Mouse (Mus musculus) layer of hippocampus, adult 11-12 months (tissue): Measurements from ENCODE around the gene Tmem117.

ENCODE experiments used
- DNase-seq: peaks from one replicate; pipeline ENCODE4 v3.0.0; 2022; ENCODE audit warnings: low spot score

Gene Tmem117

GRCm38 (mm10) chr15:94770832-94771578 lies 142.0 kb downstream of the Tmem117 start:
- DNase-seq = no peak

GRCm38 (mm10) chr15:94771691-94772090 lies 142.7 kb downstream of the Tmem117 start:
- no peak for DNase-seq

GRCm38 (mm10) chr15:94776119-94777069 lies 147.4 kb downstream of the Tmem117 start:
- no peak for DNase-seq

GRCm38 (mm10) chr15:94781556-94781955 lies 152.5 kb downstream of the Tmem117 start:
- peak; percentile 44 for DNase-seq

GRCm38 (mm10) chr15:94793455-94793854 lies 164.4 kb downstream of the Tmem117 start:
- no peak for DNase-seq

- no peak for DNase-seq
These were observed 166.5 kb downstream of the Tmem117 start for GRCm38 (mm10) chr15:94795484-94795883.

GRCm38 (mm10) chr15:94798236-94798635 lies 169.2 kb downstream of the Tmem117 start:
- DNase-seq = no peak

- DNase-seq = no peak
These were observed 172.4 kb downstream of the Tmem117 start for GRCm38 (mm10) chr15:94801462-94801861.

GRCm38 (mm10) chr15:94802820-94803219 lies 173.8 kb downstream of the Tmem117 start:
- no peak for DNase-seq

GRCm38 (mm10) chr15:94803624-94804342 lies 174.8 kb downstream of the Tmem117 start:
- DNase-seq = no peak

- DNase-seq = no peak
These were observed 177.0 kb downstream of the Tmem117 start for GRCm38 (mm10) chr15:94806005-94806404.

GRCm38 (mm10) chr15:94811550-94811949 lies 182.5 kb downstream of the Tmem117 start:
- no peak for DNase-seq

GRCm38 (mm10) chr15:94814213-94815100 lies 185.4 kb downstream of the Tmem117 start:
- no peak for DNase-seq

- DNase-seq = no peak
These were observed 206.6 kb downstream of the Tmem117 start for GRCm38 (mm10) chr15:94835634-94836033.

GRCm38 (mm10) chr15:94838646-94839045 lies 209.6 kb downstream of the Tmem117 start:
- no peak for DNase-seq

GRCm38 (mm10) chr15:94847501-94847900 lies 218.5 kb downstream of the Tmem117 start:
- DNase-seq = peak; percentile 19

- peak; percentile 75 for DNase-seq
These were observed 230.6 kb downstream of the Tmem117 start for GRCm38 (mm10) chr15:94859641-94860040.

GRCm38 (mm10) chr15:94861173-94861572 lies 232.1 kb downstream of the Tmem117 start:
- DNase-seq = no peak

GRCm38 (mm10) chr15:94864134-94864533 lies 235.1 kb downstream of the Tmem117 start:
- no peak for DNase-seq

GRCm38 (mm10) chr15:94868372-94868771 lies 239.3 kb downstream of the Tmem117 start:
- DNase-seq = no peak

GRCm38 (mm10) chr15:94885026-94885425 lies 256.0 kb downstream of the Tmem117 start:
- no peak for DNase-seq
